Mouse (Mus musculus) urinary bladder, postnatal 10 days (tissue): Measurements from ENCODE around the gene Il12rb1.
A peak's percentile ranks its signal among the peaks of the same experiment; 100 is the strongest.

Experiments used
- DNase-seq: peaks from one replicate; pipeline ENCODE4 v3.0.0; 2022; ENCODE audit warnings: low spot score

The Il12rb1 gene

DNA sequence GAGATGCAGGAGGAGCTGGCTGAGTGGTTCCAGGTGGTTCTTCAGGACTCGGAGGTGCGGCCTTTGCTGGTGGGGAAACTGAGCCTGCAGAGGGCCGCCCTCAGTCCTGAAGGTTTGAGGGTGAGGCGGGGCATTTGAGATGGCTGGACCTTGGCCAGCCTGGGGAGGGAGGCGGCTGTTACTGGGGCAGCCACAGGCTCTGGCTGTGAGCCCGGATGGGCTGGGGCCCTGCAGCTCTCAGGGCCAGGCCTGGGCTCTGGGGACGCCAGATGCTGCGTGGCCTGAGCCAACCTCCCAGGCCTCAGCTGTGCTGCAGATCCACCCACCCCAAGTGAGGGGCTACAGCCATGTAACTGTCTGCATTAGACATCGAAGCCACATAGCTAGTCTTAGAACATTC is 34.4 kb upstream of the Il12rb1 start:
- DNase-seq = no peak

DNA sequence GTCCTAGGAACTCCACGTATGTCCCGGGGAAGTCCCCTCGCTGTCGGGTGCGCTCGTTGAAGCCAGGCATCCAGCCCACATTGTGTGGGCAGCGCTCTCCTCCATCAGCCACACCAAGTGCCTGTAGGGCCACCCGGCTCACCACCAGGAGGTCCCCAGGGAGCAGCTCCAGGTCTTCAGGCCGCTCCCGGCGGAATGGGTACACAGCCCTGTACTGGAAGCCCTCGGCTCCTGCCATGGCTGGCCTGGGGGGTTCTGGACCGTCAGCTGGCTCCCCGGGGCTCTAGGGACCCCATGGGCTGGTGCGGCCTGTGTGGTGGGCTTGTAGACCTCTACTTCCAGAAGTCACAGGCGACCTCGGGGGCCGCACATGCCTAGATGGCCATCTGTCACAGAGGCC is 33.5 kb upstream of the Il12rb1 start:
- DNase-seq = no peak

DNA sequence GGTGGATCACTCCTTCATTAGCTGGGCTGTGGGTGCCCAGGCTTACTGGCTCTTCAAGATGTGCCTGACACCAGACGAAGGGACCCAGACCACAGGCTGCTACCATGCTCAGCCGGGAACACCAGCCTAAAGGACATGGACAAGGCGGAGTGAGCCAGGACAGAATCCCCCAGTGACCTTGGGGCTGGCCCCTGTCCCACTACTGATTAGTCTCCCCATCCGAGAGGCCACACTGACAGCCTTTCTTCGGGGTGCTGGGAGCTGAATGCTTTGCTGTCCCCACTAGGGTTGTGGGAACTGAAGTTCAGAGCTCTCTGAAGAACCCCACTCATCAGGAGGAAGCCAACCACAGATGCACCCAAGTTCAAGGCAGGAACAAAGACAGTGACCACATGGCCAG is 33.0 kb upstream of the Il12rb1 start:
- DNase-seq = no peak

DNA sequence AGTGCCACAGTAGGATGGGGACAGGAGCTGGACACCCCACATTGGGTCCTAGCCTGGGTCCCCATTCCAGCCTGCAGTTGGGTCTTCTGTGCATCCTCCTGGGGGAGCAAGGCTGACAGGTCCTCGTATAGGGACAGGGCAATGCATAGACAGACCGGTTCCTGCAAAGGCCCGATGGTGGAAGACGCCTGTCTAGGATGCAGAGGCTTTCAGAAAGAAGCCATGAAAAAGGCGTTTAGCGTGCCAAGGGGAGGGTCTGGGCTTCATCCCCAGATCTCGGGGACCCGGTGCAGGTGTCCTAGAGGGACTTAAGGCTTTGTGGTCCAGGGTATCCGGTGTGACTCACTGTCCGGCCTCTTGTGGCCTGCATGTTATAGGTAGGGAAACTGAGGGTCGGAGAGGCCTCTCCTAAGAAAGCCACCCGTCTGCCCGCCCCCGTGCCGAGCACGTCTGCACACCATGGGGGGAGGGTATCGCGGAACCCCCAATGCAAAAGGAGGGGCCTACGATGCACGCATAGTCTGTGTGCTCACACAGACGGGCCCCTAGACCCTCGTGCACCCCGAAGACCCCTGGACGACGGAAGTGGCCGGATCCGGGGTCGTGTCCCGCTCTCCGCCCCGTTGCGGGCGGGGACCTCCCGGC is 32.3 kb upstream of the Il12rb1 start:
- DNase-seq = no peak

DNA sequence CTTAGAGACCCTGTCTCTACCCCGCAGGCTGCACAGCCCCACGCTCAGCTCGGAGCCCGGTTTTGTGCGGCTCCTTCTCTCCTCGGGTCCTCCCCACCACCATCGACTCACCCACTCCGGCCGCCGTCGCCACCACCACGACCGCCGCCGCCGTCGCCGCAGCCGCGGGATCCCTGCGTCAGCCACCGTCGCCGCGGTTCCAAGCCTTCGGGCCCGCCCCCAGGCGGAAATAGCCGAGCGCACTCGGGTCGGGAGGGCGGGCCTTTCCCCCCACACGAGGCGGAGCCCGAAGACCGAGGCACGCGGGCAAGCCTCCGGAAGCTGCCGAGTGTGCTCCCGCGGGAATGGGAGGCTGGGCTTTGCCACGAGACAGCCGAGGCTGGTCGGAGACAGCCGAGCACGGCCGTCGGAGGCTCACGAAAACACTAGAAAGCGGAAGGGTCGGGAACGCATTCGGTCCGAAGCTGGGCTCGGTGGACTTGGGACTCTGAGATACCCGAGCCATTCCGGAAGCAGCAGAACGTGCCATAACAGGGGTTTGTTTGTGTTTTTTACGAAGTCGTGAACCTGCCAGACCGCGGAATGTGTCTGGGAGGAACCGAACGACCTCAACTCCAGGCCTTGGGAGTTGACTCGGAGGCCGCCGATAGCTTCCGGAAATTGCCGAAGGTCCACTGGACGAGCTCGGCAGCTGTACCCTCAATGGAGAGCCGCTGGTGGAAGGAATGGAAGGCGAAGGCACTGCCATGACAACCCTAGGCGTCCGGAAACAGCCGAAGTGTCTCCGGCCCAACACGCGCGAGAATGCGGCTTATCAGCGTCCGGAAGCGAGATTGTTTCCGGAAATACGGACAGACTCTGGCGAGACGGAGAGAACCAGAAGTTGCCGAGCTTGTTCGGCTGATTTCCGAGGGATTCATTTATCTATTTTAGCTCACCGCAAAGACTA is 31.5 kb upstream of the Il12rb1 start, which contains the start of gene Pik3r2:
Gene Pik3r2 (minus strand): TSS at position 218 of the 949 bp plus-strand sequence.
- DNase-seq = peak; percentile 94

DNA sequence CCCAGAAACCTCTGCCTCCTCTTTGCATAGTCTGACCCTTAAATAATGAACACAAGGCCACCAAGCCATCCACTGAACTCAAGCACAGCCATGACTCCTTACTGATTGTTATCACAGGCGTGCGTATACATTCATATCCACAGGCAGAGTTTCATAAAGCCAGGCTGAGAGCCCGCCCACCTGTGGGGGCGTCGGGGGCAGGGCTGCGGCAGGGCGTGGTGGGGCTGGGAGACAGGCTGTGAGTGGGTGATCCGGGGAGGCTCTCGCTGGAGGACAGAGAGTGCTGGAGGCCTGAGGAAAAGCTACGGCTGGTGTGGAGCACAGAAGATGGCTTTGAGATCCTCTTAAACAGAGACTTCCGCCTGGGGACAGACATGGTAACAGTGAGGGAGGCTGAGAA is 28.2 kb upstream of the Il12rb1 start:
- no peak for DNase-seq

DNA sequence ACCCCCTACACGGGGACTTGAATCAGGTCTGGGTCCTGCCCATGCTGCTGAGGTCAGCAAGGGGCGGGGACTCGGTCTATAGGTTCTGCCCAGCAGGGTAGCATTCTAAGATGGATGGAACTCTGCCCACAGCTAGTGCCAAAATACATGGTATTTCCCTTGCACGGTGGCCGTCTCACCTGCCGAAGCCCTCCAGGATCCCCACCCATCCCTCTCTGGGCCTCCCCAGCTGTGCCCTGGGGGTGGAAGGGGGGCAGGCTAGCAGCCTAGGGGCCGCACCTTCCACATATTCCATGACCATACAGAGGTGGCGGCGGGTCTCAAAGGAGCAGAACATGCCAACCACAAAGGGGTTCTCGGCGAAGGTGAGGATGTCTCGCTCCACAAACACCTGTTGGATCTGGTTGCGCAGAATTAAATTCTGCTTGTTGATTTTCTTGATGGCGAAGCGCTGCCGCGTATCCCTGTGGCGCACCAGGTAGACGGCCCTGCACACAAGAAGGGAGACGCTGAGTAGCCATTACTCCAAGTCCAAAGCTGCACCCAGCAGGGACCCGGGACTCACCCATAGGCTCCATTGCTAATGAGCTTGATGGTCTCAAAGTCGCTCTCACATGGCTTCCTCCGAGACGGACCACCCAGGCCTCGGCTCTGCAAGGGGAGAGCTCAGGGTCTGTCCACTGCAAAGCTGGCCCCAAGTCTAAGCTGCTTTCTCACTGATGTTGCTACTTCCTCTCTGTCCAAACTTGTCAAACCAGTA is 21.8 kb upstream of the Il12rb1 start:
- no peak for DNase-seq

DNA sequence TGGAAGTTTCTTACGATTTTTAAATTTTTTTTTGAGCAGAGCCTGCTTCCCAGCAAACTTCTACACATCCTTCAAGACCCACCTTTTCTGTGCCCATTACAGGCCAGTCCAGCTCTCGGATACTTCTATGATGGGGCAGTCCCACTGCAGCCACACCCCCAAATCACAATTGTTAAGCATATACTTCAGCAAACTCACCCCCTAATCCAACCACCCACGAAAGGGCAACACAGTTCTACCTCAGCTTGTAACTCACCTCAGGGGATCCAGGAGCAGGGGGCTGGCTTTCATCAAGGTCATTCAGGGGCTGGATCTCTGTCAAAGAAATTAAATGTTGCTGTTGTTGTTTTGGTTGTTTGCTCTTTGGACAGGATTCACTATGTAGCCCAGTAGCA is 21.2 kb upstream of the Il12rb1 start:
- no peak for DNase-seq

DNA sequence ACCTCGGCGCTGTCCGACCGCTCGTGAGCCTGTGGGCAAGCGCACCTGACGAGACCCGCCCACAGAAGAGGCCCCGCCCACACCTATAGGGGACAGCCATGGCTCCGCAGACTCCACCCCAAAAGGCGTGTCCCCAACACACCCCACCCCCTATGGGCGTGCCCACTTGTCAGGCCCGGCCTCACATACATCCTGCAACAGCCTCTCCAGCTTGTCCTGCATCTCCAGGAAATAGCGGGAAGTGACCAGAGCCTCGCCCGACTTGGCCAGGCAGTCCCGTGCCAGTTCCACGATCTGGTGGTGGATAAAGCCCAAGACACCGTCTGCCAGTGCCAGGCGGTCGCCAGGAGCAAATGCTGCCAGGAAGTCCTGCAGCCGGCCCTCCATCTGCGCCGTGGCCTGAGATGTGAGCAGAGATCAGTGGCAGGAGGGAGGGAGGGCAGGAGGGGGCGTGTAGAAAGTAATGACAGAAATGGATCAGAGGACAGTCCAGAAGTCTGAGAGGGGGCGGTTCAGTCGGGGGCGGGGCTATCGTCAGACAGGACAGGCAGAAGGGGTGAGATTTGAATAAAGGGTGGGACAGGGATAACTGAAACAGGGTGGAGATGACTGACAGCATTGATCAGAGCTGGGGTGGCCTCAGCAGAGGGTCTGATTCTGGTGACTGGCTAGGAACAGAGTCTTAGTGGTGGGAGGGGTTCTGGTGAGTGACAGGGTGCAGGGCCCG is 20.1 kb upstream of the Il12rb1 start:
- no peak for DNase-seq

DNA sequence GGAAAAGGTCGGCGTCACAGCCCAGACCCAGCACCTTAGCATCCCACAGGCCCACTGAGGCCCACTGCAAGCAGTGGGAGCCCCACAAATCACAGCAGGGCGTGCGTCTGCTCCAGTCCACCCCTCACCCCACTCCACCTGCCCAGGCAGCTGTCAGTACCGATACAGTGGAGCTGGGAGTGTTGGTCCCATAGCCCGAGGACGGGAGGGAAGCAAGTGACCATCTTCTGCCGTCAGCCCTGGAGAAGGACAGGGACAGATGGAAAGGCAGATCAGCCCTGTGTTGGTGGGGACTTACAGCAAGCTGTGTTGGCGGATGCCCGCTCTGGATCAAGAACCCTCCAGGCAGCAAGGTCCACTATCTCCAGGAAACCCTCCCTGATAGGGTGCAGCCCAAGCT is 19.2 kb upstream of the Il12rb1 start:
- DNase-seq = no peak

DNA sequence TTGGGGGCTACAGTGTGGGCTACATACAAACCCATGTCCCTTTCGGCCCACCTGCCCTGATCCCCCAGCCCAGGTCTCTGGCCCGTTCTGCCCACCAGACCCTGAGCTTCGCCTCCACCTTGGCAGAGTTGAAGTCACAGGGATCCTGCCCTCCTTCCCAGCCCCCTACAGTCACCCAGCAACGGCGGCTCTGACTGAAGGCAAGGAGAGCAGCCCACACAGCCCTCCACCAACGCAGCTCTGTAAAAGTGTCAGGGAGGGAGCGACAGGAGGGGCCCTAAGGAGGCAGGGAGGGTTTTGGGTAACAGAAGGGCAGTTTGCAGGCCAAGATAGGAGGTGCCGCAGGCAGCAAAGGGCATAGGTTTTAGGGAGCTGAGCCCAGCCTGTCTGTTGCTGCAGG is 17.4 kb upstream of the Il12rb1 start:
- no peak for DNase-seq

DNA sequence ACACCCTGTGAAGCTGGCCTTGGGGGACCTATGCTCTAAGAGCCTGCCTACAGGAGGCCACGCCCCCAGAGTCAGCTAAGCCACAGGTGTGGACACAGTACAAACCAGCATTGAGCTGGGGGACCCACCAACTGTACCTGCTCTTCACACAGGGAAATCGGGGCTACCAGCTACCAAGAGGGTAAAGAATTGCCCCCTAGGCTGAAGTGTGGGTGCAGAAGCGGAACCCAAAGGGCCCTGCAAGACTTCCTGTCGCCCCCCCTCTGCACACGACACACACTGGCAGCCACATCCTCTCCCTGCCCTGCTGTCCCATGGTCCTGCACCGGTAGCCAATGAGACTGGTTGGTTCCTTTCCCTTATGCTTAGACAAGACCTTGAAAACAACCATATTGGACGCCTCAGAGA is 17.0 kb upstream of the Il12rb1 start:
- no peak for DNase-seq

DNA sequence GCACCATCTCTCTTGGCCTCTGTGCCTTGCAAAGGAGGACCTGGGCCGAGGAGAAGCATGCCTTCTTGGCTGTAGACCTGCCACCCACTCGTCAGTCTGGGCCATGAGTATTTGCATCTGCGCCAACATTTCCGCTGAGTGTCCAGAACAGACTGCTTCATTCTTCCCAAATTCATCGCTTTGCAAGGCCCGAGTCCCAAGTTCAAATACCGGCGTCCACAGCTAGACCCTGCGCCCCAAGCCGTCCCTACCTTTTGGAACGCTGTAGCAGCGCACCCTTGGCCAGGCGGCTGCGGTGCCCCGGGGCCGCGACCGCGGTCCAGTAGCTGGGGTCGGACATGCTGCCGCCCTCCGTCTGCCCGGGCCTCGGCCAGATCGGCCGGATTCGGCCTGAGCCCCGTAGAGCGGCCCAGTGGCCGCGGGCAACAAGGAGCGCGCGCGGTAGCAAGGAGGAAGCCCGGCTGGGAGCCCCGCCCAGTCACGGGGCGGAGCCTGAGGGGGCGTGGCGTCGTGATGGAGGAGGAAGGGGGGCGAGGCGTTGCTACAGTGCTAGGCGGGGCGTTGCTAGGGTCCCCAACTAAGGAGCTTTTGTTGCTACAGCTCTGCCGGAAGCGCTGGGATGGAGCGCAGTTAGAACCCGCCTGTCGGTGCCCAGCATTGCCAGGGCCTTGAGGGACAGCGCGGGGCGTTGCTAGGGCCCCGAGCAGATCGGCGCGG is 16.1 kb upstream of the Il12rb1 start:
- peak; percentile 92 for DNase-seq

DNA sequence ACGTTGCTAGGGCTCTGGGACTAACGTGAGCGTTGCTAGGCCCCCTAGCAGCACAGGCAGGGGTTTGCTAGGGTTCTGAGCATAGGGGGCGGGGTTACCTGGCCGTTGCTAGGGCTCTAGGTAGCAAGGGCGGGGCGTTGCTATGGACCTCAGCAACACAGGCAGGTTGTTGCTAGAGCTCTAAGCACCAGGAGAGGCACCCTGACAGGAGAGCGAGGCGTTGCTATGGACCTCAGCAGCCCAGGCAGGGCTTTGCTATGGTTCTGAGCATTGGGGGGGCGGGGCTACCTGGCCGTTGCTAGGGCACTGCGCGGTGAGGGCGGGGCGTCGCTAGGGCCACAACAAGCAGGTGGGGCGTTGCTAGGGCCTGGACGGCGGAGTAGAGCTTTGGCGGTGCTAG is 15.5 kb upstream of the Il12rb1 start:
- no peak for DNase-seq

DNA sequence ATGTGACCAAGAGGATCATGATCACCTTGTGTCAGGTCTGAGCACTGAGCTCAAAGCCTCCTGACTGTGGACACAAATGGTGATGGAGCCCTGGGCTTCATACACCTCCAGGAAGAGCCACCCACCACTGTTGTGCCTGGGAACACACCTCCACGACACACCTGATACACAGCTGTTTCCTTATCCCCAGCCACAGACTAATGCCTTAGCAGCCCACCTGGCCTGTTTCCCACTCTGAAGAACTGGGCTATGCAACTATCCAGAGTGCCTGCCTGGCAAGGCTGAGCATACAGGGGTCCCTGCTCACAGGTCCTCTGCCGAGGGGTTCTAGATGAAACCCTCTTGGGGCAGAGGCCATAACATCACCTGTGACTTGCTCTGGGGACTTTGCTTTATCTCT is 14.0 kb upstream of the Il12rb1 start:
- no peak for DNase-seq

DNA sequence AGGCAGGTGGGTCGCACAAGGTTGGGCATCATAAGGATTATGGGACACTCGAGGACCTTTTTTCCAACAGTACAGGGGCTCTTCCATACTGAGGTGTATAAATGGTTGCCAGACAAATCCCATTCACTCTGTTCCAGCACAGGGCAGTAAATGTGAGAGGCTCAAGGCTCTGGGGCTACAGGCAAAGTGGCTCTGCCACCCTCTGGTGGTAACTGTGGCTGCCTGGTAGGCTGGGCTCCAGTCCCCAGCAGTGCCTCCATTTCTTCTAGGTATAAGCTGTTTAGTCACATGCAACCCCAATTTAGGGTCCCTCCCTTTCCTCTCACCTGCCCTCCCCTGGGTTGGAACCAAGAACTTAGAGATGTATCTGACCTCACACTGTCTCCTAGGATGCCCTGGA is 12.9 kb upstream of the Il12rb1 start:
- DNase-seq = no peak

DNA sequence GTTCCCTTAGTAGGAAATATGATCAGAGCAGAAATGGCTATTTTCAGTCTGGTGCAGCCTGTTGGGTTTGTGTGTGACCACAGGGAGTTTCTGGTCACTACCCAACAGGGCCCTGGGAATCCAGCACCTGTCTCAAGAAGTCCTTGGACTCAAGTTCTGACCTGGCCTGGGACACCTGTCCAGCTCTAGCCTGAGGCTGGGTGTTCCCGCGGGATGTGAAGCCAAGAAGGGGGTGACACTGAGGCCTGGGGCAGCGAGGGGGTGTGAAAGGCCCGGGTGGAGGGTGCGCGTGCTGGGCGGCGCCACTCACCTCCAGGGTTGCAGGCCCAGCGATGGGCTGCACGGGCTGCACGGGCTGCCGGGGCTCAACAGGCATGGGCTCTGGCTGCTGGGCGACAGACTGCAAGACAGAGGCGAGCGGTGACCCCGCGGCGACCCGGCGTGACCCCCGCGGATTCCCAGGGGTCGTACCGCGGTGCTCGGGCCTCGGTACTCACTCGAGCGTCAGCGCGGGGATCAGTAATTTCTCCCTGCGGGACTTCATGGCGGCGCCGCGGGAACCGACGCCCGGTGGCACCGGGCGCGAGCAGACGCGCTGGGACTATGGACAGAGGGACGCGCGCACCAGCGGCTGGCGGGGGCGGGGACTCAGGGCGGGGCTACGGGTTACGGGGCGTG is 11.7 kb upstream of the Il12rb1 start:
- no peak for DNase-seq

DNA sequence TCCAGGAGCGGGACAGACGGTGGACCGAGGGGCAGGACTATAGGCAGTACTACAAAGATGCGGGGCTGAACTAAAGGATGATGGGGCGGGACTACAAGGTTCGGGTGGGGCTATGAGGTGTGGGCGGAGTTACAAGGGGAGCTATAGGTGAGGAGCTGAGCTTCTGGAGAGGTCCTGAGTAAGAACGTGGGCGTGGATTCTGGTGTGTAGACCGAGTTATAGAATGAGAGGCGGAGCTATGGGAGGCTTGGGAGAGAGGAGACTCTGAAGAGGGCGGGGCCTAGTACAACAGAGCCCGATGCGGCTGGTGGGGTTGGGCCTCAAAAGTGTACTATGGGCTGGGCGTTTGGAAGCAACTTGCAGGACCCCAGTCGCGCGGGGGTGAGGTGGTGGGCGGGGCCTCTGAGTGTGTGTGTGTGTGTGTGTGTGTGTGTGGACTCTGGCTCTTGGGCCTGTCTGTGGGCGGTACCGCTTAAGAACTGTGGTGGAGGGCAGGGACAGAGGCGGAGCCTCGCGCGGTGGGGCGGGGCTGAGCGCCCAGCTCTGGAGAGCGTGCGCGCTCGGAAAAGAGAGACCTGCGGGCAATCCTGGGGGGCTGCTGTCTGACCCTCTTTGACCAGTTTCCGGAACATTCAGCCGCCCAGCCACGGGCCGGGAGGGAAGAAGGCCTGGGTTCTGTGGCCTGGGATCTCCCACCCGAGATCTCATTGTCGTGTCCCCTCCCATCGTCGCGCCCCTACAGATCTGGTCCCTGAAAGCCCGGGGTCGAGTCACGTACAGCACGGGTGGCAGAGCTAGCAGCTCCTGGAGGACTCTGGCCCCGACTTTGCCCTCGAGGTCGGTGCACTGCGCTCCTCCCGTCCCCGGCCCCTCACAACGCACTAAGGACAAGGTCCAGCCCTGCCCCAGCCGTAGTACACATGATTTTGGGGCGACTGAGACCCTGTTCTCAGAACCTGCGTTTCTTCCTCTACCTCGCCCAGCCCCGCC is 10.9 kb upstream of the Il12rb1 start:
- no peak for DNase-seq

DNA sequence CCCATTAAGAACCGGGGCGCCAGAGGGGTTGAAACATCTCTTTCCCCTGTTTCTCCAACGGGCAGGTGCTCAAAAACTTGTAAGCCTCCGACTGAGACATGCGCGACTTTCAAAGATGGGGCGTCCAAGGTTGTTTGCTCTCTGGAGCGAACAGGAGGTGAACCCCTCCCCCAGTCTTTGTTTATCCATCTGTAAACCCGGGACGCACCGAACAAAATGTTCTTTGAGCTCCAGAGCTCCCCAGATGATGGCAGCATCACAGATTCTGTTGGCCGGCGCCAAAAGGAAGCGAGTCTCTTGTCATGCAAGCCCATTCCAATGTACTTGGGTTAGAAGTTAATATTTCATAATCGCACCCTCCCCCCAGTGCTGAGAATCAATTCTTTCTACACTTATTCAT is 10.0 kb upstream of the Il12rb1 start:
- DNase-seq = no peak

DNA sequence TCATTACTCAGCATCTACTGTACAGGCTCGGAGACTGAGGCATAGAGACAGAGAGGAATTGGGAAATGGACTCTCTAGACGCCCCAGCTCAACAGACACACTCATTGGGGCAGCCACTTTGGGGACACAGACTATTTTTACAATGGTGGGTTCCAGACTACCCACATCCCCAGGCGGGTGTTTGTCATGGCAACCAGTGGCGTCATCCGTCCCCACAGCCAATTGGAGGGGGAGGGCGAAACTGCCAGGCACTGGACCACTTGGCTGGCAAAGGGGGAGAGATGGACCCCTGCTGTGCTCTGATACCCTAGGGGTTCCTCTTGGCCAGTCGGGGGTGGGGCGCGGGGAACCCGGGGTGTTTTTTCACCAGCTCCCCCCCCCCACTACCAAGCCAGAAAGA is 7.6 kb upstream of the Il12rb1 start:
- DNase-seq = no peak
